Mouse (Mus musculus) layer of hippocampus, postnatal 10 days (tissue): Measurements from ENCODE around the gene Nr1i3. TPM values are rescaled to one million over a fixed set of nuclear protein-coding genes. Genes with fewer than 3 reads are reported as not detected.

Experiments used
- DNase-seq, 2 experiments: peaks; one replicate each; pipeline ENCODE4 v3.0.0; 2021; ENCODE audit warnings: low spot score in 2 of 2
- long read RNA-seq: library from polyadenylated mRNA; stranded (forward); transcript quantifications from one replicate; pipeline ENCODE4 v2.0.0, GENCODE M21; 2023
- total RNA-seq, 2 experiments: library from RNA; stranded (reverse); gene quantifications; 2 replicates each; pipeline ENCODE4 v1.2.3; 2021

Gene Nr1i3
- not detected for total RNA-seq
- long read RNA-seq: 0 reads

DNA sequence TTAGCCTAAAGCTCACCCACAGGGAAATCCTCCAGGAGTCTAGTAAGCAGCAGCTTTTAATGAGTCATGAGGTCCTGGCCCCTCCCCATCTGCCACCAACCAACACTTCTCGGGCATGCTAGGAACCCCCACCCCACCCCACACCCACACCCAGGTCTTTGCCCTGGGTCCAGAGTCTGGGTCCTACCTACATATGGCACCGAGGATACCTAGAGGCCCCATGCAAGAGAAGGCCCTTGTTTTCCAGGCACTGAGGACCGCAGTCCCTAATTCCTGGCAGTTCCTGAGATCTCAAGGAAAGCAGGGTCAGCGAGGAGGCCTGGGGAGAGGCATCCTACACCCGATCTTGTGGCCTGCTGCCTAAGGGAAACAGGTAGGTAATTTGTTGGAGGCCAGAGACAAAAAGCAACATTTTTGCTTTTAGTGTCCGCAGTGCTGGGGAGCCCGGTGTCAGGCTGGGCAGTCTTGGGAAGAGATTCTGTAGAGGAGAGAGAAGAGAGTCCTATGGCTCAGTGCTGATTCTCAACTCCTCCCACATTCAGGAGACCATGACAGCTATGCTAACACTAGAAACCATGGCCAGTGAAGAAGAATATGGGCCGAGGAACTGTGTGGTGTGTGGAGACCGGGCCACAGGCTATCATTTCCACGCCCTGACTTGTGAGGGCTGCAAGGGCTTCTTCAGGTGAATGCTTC lies at the start of gene Nr1i3:
TSS of gene Nr1i3 (plus strand) at position 170 of the 696 bp plus-strand sequence.
- no peak for DNase-seq

DNA sequence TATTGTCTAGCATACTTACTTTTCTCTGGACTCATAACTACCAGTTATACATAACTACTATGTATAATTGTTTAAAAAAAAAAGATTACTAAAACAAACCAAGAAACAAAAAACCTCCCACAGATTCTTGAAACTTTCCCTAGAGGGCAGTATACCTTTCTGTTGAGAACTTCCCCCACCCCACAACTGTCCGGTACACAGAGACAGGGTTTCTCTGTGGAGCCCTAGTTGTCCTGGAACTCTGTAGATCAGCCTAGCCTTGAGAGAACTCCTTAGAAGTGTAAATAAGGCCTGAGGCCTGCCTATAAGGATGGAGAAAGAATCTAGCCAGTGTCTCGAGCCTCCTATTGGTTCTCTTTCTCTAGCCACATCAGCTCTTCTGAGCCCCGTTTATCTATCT lies 49.5 kb upstream of the Nr1i3 start:
- no peak for DNase-seq

DNA sequence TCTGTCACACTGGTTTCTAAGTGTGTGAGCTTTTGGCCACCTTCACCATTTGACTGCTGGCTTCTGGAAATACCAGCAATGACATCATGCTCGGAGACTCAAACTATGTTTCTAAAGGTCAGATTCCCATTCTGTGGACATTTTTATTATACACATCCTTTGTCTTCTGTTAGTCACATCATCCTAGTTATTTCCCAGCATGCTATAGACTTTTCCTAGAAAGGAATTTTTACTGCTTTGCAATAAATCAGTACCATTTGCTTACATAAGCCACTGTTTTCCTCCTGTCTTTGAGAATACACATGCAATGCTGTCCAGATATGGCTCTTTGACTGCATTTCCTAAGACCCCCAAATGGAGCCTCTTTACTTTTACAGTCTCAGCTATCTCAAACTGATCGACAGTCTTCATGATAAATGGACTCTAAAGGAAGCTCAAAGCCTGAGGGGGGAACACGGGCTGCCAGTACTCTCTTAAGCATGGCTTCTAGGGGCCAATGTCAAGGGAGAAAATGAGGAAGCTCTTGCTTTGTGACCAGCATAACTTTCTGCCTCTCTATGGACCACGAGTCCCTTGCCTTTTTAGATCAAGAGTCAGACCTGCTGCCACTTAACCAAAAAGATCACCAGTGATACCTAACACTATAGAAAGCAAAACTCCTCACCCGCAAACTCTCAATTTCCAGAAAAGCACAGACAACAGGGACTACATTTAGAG lies 48.0 kb upstream of the Nr1i3 start:
- DNase-seq: no peak

GRCm38 (mm10) chr1:171168906-171169305 lies 44.9 kb upstream of the Nr1i3 start:
- DNase-seq: no peak

GRCm38 (mm10) chr1:171169913-171170312 lies 43.9 kb upstream of the Nr1i3 start:
- DNase-seq: no peak

GRCm38 (mm10) chr1:171171138-171171537 lies 42.6 kb upstream of the Nr1i3 start:
- no peak for DNase-seq

DNA sequence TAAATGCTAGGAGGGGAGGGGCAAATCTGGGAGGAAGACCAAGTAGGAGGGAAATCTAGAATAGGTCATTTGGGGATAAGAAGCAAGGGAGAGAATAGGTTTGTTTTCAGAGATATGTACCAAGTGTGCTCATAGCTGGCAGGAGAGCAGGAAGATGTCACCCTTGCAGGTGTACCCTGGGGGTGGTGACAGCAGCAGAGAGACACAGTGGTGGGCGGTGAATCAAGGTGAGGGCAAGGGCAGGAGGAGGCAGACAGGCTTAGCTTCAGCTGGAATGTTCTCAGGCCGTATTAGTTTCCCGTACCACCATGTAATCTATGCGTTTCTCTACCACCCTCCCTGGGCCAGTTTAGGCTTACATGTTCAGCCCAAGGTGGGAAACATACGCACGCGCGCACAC lies 41.0 kb upstream of the Nr1i3 start:
- no peak for DNase-seq

GRCm38 (mm10) chr1:171179487-171180171 lies 34.1 kb upstream of the Nr1i3 start:
- DNase-seq: no peak

- no peak for DNase-seq
These were observed 30.7 kb upstream of the Nr1i3 start for GRCm38 (mm10) chr1:171183025-171183424.

- DNase-seq: no peak
These were observed 30.1 kb upstream of the Nr1i3 start for GRCm38 (mm10) chr1:171183620-171184019.

- DNase-seq: no peak
These were observed 29.5 kb upstream of the Nr1i3 start for GRCm38 (mm10) chr1:171184314-171184713.

GRCm38 (mm10) chr1:171185655-171186054 lies 28.1 kb upstream of the Nr1i3 start:
- DNase-seq: no peak

- no peak for DNase-seq
These were observed 25.7 kb upstream of the Nr1i3 start for GRCm38 (mm10) chr1:171187851-171188700.

DNA sequence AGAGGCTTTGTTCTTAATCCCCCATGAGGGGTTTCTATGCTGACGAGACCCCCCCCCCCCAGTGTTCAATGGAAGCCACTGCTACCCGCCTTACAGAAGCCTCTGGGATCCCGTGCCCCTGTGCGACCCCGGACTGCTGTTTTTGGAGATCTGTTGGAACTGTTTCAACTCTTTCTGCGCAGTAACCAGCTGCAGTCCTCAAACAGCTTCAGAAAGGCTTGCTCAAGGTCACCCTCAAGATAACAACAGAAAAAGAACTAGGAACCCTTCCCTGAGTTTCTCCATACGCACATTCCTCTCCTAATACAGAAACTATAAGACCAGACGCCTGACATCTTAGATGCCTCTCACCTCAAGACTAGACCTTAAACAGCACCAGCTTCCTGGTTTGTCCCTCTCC lies 24.7 kb upstream of the Nr1i3 start:
- no peak for DNase-seq

DNA sequence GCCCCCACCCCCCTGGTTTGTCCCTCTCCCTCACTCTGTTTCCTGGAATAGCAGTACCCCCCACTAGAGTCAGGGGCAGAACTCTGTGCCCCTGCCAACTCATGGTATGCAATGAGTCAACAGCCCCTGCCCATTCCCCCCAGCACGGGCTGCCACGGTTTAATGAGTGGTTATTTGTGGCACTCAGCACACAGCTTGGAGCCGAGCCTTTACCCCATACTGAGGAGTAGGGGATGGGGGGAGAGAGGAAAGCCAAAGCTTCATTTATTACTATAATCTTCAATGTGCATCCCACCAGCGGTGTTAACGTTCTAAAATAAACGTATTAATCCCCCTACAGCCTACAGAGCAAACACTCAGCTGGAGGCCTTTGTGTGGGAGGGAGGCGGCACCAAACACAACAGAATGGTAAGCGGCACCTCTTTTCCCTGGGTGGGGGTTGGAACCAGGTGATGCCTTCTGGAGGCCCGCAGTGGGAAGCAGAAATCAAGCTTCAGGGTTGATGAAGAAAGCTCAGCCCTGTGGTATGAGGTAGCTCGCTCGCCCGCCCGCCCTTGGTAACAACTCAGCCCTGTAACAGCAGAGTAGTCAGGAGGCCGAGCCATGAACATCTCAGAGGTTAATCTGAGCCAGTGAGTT lies 24.2 kb upstream of the Nr1i3 start:
- DNase-seq: no peak

- DNase-seq: no peak
These were observed 22.9 kb upstream of the Nr1i3 start for GRCm38 (mm10) chr1:171190832-171191231.

DNA sequence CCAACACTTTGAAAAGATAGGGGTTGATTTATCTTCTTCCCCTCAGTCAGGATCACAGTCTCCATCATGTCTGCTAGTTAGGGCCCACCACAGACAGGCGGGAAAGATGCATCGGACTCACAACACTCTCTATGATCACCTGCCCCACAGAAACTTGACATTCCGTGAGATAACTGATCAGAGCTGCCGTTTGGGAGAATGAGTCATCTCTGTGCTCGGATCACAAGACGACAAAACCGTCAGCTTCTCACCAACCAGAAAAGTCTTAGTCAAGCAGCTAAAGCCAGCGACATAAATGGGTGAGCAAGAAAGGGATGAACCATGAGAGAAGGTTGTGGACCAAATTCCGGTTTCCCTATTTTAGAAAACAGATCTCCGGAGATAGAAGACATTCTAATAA lies 21.5 kb upstream of the Nr1i3 start:
- no peak for DNase-seq

GRCm38 (mm10) chr1:171193093-171193840 lies 20.5 kb upstream of the Nr1i3 start:
- DNase-seq: no peak

GRCm38 (mm10) chr1:171193911-171194830 lies 19.6 kb upstream of the Nr1i3 start:
- DNase-seq: no peak
